Mouse (Mus musculus) neural tube, embryonic 11.5 days (tissue): ENCODE measurements around the gene Iqcd. TPM values are rescaled to one million over a fixed set of nuclear protein-coding genes. Genes with fewer than 3 reads are reported as not detected.

Experiments
- ATAC-seq: fragments of 200-750 bp; cut with Nextera tagmentation; 2 replicates; pipeline ENCODE4 v1.8.0; 2017; ENCODE audit warnings: moderate number of reproducible peaks, mild to moderate bottlenecking, moderate TSS enrichment, moderate library complexity; ENCODE audit not compliant: insufficient read depth, low FRiP score, low TSS enrichment
- DNase-seq: peaks from one replicate; pipeline ENCODE4 v3.0.0-alpha.2; 2015; ENCODE audit warnings: low spot score
- H3K27ac ChIP-seq: fragments of 300-500 bp; sonication (generic); 2 replicates; pipeline ENCODE4 v1.5.1; 2014; ENCODE audit warnings: low read depth, mild to moderate bottlenecking, low read length
- H3K27me3 ChIP-seq: fragments of 300-500 bp; sonication (generic); 2 replicates; pipeline ENCODE4 v1.6.1; 2014; ENCODE audit warnings: mild to moderate bottlenecking, low read length, mixed read lengths; ENCODE audit not compliant: control insufficient read depth, insufficient read depth
- H3K36me3 ChIP-seq: fragments of 300-500 bp; sonication (generic); 2 replicates; pipeline ENCODE4 v1.6.1; 2014; ENCODE audit warnings: mild to moderate bottlenecking, low read length, moderate library complexity, mixed read lengths; ENCODE audit not compliant: control insufficient read depth, insufficient read depth
- H3K4me1 ChIP-seq: fragments of 300-500 bp; sonication (generic); 2 replicates; pipeline ENCODE4 v1.6.1; 2014; ENCODE audit warnings: low read length, mixed read lengths; ENCODE audit not compliant: control insufficient read depth, insufficient read depth
- H3K4me2 ChIP-seq: fragments of 300-500 bp; sonication (generic); 2 replicates; pipeline ENCODE4 v1.6.1; 2014; ENCODE audit warnings: low read depth, mild to moderate bottlenecking, moderate library complexity
- H3K4me3 ChIP-seq: fragments of 300-500 bp; sonication (generic); 2 replicates; pipeline ENCODE4 v1.5.1; 2014; ENCODE audit warnings: low read depth, low read length
- H3K9ac ChIP-seq: fragments of 300-500 bp; sonication (generic); 2 replicates; pipeline ENCODE4 v1.6.1; 2014; ENCODE audit warnings: mild to moderate bottlenecking, low read length
- H3K9me3 ChIP-seq: fragments of 300-500 bp; sonication (generic); 2 replicates; pipeline ENCODE4 v1.6.1; 2016; ENCODE audit warnings: low read length; ENCODE audit not compliant: control insufficient read depth
- WGBS: fragments of 180-500 bp; shearing (Covaris S2); extraction: QIAGEN DNeasy Blood & Tissue Kit; methylation state at CpG from one replicate; pipeline ENCODE4 v1.1.7; 2014; 5-methylcytosine and 5-hydroxymethylcytosine counted together
- polyA plus RNA-seq: library from polyadenylated mRNA; unstranded; fragments of >200 nt; fragmentation: Nextera tagmentation; extraction: Ambion mirVana; gene quantifications from 2 replicates; pipeline ENCODE4 v1.2.1, GENCODE M21; 2014

The Iqcd gene
- polyA plus RNA-seq, 1 experiment from 2014 or later, result 0.81 TPM

GRCm38 (mm10) chr5:120622198-120622851 is 33.5 kb downstream of the Iqcd start:
- WGBS, result 75% methylated on average over 5 of the region's 5 CpGs
- no peaks in the 10 kb centered on the region for H3K27me3 ChIP-seq
- no peak overlapping the region for H3K4me3 ChIP-seq
- no peak for DNase-seq
- H3K27ac ChIP-seq, result no peak overlapping the region
- H3K9me3 ChIP-seq, result no peaks in the 10 kb centered on the region
- H3K36me3 ChIP-seq, result peaks cover 52% of the 10 kb centered on the region
- no peaks in the 10 kb centered on the region for H3K4me1 ChIP-seq
- H3K9ac ChIP-seq, result no peak overlapping the region
- ATAC-seq, result no peak
- H3K4me2 ChIP-seq, result no peak overlapping the region

GRCm38 (mm10) chr5:120624427-120624826 is 35.6 kb downstream of the Iqcd start:
- Histone ChIP-seq H3K36me3 (peaks cover 39% of the 10 kb centered on the region), H3K4me3 (no peak overlapping the region), H3K27ac (no peak overlapping the region), H3K4me1 (no peaks in the 10 kb centered on the region), H3K27me3 (no peaks in the 10 kb centered on the region), H3K4me2 (no peak overlapping the region), H3K9ac (no peak overlapping the region), H3K9me3 (no peaks in the 10 kb centered on the region)
- WGBS, result 95% methylated on average over 10 of the region's 10 CpGs
- no peak for ATAC-seq
- no peak for DNase-seq

DNA sequence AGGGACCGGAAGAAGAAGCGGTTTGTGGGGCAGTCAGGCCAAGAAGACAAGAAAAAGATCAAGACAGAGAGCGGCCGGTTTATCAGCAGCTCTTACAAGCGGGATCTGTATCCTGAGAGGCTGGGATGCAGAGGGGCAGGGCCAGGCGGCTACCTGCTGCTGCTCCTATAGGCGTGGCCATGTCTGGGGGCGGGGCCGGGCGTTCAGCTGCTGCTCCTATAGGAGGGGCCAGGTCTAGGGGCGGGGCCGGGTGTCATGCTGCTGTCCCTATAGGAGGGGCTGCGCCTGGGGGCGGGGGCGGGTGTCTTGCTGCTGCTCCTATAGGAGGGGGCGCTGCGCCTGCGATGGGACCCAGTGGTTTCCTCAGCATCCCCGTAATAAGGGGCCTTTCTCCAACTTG is 37.6 kb downstream of the Iqcd start:
- 28% methylated on average over 19 of the region's 19 CpGs for WGBS
- Histone ChIP-seq H3K4me2 (no peak overlapping the region), H3K36me3 (peaks cover 25% of the 10 kb centered on the region), H3K4me3 (no peak overlapping the region), H3K9ac (no peak overlapping the region), H3K27me3 (0 out of 2 replicates have a peak, but pooled peaks cover under 1% of the 10 kb centered on the region), H3K4me1 (no peaks in the 10 kb centered on the region), H3K27ac (no peak overlapping the region), H3K9me3 (no peaks in the 10 kb centered on the region)
- ATAC-seq, result peak; percentile 36; the same call in 1 of the 2 replicates
- peak; percentile 62 for DNase-seq

DNA sequence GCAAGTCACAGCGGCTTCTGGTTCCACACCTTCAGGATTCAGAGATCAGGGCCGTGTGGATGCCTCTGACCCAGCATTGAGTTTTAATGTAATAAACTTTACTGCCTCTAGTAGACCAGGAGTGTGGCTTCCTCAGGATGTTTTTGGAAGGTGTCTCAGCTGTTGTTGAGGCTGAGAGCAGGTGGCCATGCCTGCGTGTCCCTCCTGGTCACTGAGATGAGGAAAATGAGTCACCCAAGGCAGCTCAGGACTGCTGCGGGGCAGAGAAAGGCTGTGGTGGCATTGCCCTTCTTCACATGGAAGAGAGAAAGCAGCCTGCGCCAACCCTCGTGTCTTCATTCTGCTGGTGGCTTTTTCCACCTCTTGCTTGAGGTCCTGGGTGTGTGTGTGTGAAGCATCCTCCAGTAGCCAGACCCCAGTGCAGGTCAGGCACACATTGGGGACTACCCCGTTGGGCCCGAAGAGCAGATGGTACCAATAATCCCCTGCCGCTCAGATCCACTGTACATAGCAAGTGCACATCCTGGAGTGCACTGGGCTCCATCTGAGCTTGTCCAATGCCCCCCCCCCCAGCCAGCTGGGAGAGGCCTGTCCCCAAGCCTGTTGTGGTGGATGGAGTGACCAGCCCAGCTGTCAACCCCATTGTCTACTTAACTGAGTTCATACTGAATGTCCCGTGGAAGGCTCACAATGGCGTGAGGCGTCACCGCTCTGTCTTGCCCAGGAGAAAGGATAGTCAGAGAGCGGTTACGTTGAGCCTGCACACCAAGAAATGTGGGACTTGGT is 38.9 kb downstream of the Iqcd start:
- Histone ChIP-seq H3K4me2 (no peak overlapping the region), H3K36me3 (peaks cover 16% of the 10 kb centered on the region), H3K9me3 (no peaks in the 10 kb centered on the region), H3K4me1 (no peaks in the 10 kb centered on the region), H3K4me3 (no peak overlapping the region), H3K27me3 (0 out of 2 replicates have a peak, but pooled peaks cover 3% of the 10 kb centered on the region), H3K27ac (no peak overlapping the region), H3K9ac (no peak overlapping the region)
- ATAC-seq (no peak), DNase-seq (no peak)
- 85% methylated on average over 15 of the region's 15 CpGs for WGBS

- WGBS, result 84% methylated on average over 7 of the region's 7 CpGs
- Histone ChIP-seq H3K4me1 (no peaks in the 10 kb centered on the region), H3K27me3 (0 out of 2 replicates have a peak, but pooled peaks cover 3% of the 10 kb centered on the region), H3K9me3 (no peaks in the 10 kb centered on the region), H3K4me2 (no peak overlapping the region), H3K4me3 (no peak overlapping the region), H3K36me3 (peaks cover 9% of the 10 kb centered on the region), H3K9ac (no peak overlapping the region), H3K27ac (no peak overlapping the region)
- DNase-seq, result no peak
- ATAC-seq, result no peak
These were observed 39.8 kb downstream of the Iqcd start for GRCm38 (mm10) chr5:120628624-120629023.

- no peak overlapping the region for H3K4me3 ChIP-seq
- H3K9ac ChIP-seq, result no peak overlapping the region
- no peak for DNase-seq
- no peak for ATAC-seq
- H3K36me3 ChIP-seq, result peaks cover 2% of the 10 kb centered on the region
- H3K4me1 ChIP-seq, result peaks cover 3% of the 10 kb centered on the region; the same call in 1 of the 2 replicates
- no peak overlapping the region for H3K27ac ChIP-seq
- 9% methylated on average over 29 of the region's 29 CpGs for WGBS
- H3K9me3 ChIP-seq, result no peaks in the 10 kb centered on the region
- H3K4me2 ChIP-seq, result peak overlapping the region; percentile 15; the same call in 1 of the 2 replicates
- H3K27me3 ChIP-seq, result 0 out of 2 replicates have a peak, but pooled peaks cover 3% of the 10 kb centered on the region
These were observed 42.3 kb downstream of the Iqcd start for GRCm38 (mm10) chr5:120631128-120631527.

- H3K27me3 ChIP-seq, result 0 out of 2 replicates have a peak, but pooled peaks cover 3% of the 10 kb centered on the region
- no peak overlapping the region for H3K27ac ChIP-seq
- no peaks in the 10 kb centered on the region for H3K9me3 ChIP-seq
- no peak overlapping the region for H3K9ac ChIP-seq
- ATAC-seq (no peak), DNase-seq (no peak)
- peaks cover 3% of the 10 kb centered on the region; the same call in 1 of the 2 replicates for H3K4me1 ChIP-seq
- WGBS, result 93% methylated on average over 5 of the region's 5 CpGs
- H3K4me2 ChIP-seq, result no peak overlapping the region
- H3K36me3 ChIP-seq, result peaks cover 2% of the 10 kb centered on the region
- H3K4me3 ChIP-seq, result no peak overlapping the region
These were observed 43.1 kb downstream of the Iqcd start for GRCm38 (mm10) chr5:120631892-120632291.

DNA sequence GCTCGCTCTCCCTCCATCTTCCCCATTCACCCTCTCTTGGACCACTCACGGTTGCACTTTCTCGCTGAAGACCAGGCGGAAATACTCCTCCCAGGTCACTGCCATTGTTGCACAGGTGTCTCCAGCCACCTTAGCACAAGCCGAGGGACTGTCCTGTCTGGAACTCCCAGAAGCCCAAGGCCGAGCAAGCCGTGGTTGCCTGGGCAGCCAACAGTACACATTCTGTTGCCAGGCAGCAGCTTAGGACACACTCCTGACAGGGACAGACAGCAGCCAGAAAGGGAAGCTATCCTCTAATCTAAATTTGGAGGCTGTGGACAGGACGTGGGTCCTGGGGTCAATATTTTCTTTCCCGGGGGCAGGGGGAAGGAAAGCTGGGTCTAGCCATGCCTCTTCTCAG is 45.3 kb downstream of the Iqcd start, which contains the start of gene Cfap73:
Gene Cfap73 (minus strand): TSS at position 105 of the 400 bp plus-strand sequence.
- Histone ChIP-seq H3K36me3 (no peaks in the 10 kb centered on the region), H3K9ac (no peak within 1 kb of the TSS), H3K4me3 (no peak within 1 kb of the TSS), H3K27me3 (0 out of 2 replicates have a peak, but pooled peaks cover 3% of the 10 kb centered on the region), H3K4me1 (peaks cover 3% of the 10 kb centered on the region; the same call in 1 of the 2 replicates), H3K4me2 (no peak within 1 kb of the TSS), H3K27ac (no peak within 1 kb of the TSS), H3K9me3 (no peaks in the 10 kb centered on the region)
- DNase-seq (no peak), ATAC-seq (no peak)
- WGBS, result 66% methylated on average over 9 of the region's 9 CpGs
